Mouse (Mus musculus) erythroblast, embryonic 14.5 days (primary cell): ENCODE measurements around the gene Nmb.

Source experiments
- GATA1 ChIP-seq: IDR thresholded peaks from 2 replicates; pipeline ENCODE4 v1.6.1; 2012; ENCODE audit warnings: low read length, inconsistent platforms, mixed read lengths
- TAL1 ChIP-seq: IDR thresholded peaks from 3 replicates; pipeline ENCODE4 v1.6.1; 2012; ENCODE audit warnings: low read length, inconsistent platforms, mixed read lengths

DNA sequence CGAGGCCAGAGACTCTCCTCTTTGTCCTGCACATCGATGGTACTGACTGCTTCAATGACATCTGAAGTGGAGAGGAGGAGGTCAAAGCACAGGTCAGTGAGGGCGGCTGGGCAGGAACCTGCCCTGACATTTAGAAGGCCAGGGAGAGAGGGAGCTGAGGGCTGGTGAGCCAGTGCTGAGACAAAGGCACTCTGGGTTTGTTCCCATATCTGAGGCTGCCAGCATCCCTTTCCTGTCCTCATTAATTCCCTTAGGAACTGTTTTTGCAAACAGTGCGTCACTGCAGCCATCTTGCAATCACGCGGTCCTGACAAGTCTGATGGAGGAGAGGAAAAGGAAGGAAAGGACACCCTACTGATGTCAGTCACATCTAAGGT lies 11.1 kb downstream of the Nmb start:
- TF ChIP-seq GATA1 (no peak), TAL1 (no peak)
